Mouse (Mus musculus): Measurements from ENCODE around the gene Cd9. TPM values are rescaled to one million over a fixed set of nuclear protein-coding genes. Genes with fewer than 3 reads are reported as not detected.

Cd9 gene
- total RNA-seq, 1 experiment from 2014 or later = 606 TPM

DNA sequence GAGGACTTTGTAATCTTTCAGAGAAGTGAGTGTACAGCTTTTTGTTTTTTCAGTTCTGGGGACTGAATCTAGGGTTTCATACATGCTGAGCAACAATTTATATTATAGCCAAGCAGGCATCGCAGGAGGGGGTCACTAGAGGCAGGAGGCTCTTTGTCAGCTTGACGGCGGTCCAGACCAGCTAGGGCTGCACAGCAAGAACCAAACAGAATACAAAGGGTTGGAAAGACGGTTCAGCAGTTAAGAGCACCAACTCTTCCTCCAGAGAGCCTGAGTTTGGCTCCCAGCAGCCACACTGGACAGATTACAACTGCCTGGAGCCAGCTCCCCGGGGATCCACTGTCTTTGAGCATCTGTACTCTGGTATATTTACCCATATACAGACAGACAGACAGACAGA, 40.3 kb downstream of the Cd9 start:
- no peak for ATAC-seq (replicated peaks; ENCODE audit: insufficient number of reproducible peaks, low FRiP score, low TSS enrichment, poor library complexity, severe bottlenecking)

GRCm38 (mm10) chr6:125447660-125448059, 46.9 kb downstream of the Cd9 start:
- ATAC-seq (replicated peaks; ENCODE audit: insufficient number of reproducible peaks, low FRiP score, low TSS enrichment, poor library complexity, severe bottlenecking) = no peak

- ATAC-seq (replicated peaks; ENCODE audit: insufficient number of reproducible peaks, low FRiP score, low TSS enrichment, poor library complexity, severe bottlenecking) = peak; percentile 54; the same call in 1 of the 2 replicates
These were observed 47.4 kb downstream of the Cd9 start for GRCm38 (mm10) chr6:125447205-125447604.

- ATAC-seq (replicated peaks; ENCODE audit: insufficient number of reproducible peaks, low FRiP score, low TSS enrichment, poor library complexity, severe bottlenecking) = peak; percentile 87
These were observed 49.2 kb downstream of the Cd9 start for GRCm38 (mm10) chr6:125445381-125445780.

DNA sequence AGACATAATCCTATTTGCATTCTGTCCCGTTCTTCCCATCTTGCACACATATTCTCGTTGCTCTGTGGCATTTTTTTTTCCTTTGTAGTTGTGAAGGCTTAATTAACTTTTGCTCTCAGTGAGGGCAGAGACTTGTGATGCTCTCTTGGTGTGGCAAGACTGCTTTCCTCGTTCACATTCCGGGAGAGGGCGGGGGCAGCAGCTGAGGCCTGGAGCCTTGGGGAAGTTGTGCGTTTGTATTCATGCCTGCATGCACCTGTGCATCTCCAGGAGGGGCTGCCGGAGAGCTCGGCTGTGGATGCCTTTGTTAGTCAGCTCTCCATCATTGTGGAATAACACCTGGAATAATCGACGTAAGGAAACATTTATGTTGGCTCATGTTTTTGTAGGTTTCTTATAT, 52.0 kb downstream of the Cd9 start:
- no peak for ATAC-seq (replicated peaks; ENCODE audit: insufficient number of reproducible peaks, low FRiP score, low TSS enrichment, poor library complexity, severe bottlenecking)

DNA sequence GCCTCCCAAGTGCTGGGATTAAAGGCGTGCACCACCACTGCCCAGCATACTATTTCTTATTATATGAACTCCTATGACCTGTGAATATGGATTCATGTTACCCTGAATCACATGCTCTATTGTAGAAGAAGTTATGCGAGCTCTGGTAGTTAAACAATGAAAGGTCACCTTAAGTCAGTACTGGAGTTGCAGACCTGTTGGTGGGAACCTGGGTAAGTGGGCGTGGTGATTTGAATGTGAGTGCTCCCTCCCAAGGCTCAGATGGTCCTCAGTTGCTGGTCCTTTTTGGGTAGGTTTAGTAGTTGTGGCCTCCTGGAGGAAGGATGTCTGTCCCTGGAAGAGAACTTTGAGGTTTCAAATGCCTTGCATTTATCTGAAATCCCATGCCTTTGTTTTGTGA, 57.8 kb downstream of the Cd9 start:
- ATAC-seq (replicated peaks; ENCODE audit: insufficient number of reproducible peaks, low FRiP score, low TSS enrichment, poor library complexity, severe bottlenecking) = no peak

DNA sequence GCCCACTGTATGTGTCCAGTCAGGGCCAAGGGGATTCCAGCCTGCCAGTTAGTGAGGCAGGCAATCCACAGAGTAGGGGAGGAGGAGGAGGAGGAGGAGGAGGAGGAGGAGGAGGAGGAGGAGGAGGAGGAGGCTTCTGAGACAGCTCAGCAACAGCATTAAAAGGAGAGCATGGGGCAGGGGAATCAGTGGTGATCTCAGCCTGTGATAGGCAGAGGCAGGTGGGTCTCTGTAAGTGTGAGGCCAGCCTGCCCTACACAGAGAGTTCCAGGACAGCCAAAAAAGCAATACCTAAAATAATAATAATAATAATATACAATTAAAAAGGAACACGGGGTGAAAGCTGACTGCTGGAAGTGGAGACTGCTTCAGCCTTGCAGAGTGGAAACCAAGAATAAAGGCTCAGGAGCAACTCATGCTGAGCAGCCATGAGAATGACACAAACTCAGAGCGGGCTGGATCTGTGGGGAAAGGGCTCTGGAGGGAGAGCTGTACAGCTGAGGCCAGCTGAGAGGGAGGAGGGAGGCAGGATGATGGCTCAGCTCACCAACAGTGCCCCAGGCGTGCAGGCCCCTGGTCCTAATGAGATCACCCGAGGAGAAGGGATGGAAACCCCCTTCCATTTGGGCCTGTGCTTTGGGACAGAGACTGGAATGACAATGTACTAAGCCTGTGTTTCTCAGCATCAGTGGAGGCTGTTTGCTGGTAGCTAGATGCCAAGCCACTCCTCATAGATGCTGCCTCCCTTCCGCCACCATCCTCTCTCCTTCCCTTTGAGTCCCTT, 59.7 kb downstream of the Cd9 start:
- no peak for ATAC-seq (replicated peaks; ENCODE audit: insufficient number of reproducible peaks, low FRiP score, low TSS enrichment, poor library complexity, severe bottlenecking)

DNA sequence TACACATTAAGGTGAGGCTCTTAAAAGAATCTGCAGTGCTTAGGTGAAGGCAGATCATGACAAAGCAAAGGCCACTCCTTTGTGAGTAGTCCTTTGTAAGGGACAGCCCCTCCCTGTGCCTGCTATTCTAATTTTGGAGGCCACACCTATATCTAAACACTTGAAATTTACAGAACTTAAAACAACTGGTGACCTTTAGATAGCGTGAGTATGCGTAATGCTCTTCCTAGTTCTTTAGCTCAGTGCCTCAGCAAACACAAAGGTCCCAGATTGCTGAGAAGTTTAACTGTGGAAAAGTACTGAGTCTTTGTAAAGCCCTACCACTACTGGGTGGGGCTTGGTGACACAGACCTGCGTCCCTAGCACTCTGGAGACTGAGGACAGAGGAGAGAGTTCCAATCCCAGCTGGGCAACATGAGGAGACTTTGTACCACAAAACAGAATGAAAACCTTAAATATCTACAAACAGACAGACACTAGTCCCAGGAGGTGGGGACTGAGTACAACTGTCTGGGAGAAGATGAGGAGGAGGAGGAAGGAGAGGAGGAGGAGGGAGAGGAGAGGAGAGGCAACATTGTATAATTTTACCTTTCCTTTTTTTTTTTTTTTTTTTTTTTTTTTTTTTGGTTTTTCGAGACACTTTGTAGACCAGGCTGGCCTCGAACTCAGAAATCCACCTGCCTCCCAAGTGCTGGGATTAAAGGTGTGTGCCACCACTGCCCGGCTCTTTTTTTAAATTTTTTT, 60.7 kb downstream of the Cd9 start:
- peak; percentile 85 for ATAC-seq (replicated peaks; ENCODE audit: insufficient number of reproducible peaks, low FRiP score, low TSS enrichment, poor library complexity, severe bottlenecking)

GRCm38 (mm10) chr6:125433257-125433656, 61.3 kb downstream of the Cd9 start:
- 0 out of 2 replicates have a peak, but pooled peaks have one; percentile 11 for ATAC-seq (replicated peaks; ENCODE audit: insufficient number of reproducible peaks, low FRiP score, low TSS enrichment, poor library complexity, severe bottlenecking)

DNA sequence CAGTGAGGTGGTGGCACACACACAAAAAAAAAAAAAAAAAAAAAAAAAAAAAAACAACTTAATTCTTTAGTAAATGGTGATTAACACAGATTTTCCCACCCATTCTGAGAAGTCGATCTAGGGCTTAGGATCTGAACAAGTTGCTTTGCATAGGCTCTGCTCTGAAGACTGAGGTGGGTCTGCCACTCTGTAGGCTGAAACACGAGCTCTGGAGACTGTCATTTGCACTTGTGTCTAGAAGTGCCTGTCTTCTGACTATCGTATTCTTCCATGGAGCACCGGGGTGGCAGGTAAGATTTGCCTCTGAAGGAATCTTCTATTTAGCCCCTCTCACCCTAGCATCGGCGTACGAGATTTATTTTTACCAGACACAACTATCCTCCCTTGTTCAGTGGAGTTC, 62.1 kb downstream of the Cd9 start:
- ATAC-seq (replicated peaks; ENCODE audit: insufficient number of reproducible peaks, low FRiP score, low TSS enrichment, poor library complexity, severe bottlenecking) = no peak

GRCm38 (mm10) chr6:125430982-125431381, 63.6 kb downstream of the Cd9 start:
- no peak for ATAC-seq (replicated peaks; ENCODE audit: insufficient number of reproducible peaks, low FRiP score, low TSS enrichment, poor library complexity, severe bottlenecking)

GRCm38 (mm10) chr6:125430358-125430958, 64.1 kb downstream of the Cd9 start:
- no peak for ATAC-seq (replicated peaks; ENCODE audit: insufficient number of reproducible peaks, low FRiP score, low TSS enrichment, poor library complexity, severe bottlenecking)

DNA sequence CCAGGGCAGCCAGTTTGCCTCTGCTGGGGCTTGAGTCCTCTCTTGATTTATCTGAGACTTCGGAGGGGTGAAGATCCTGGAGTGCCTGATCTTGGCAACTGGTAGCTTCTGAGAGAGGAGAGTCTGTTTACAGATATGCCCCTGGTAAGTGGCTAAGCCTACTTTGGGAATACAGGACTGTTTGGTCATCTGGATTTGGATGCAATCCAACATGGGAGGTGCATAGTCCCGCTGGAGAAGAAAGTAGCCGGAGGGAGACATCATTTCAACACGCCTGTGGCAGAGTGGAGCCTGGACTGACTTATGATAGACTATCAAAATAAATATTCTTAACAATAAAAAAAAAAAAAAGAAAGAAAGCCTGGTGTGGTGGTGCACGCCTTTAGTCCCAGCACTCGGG, 64.8 kb downstream of the Cd9 start:
- no peak for ATAC-seq (replicated peaks; ENCODE audit: insufficient number of reproducible peaks, low FRiP score, low TSS enrichment, poor library complexity, severe bottlenecking)

DNA sequence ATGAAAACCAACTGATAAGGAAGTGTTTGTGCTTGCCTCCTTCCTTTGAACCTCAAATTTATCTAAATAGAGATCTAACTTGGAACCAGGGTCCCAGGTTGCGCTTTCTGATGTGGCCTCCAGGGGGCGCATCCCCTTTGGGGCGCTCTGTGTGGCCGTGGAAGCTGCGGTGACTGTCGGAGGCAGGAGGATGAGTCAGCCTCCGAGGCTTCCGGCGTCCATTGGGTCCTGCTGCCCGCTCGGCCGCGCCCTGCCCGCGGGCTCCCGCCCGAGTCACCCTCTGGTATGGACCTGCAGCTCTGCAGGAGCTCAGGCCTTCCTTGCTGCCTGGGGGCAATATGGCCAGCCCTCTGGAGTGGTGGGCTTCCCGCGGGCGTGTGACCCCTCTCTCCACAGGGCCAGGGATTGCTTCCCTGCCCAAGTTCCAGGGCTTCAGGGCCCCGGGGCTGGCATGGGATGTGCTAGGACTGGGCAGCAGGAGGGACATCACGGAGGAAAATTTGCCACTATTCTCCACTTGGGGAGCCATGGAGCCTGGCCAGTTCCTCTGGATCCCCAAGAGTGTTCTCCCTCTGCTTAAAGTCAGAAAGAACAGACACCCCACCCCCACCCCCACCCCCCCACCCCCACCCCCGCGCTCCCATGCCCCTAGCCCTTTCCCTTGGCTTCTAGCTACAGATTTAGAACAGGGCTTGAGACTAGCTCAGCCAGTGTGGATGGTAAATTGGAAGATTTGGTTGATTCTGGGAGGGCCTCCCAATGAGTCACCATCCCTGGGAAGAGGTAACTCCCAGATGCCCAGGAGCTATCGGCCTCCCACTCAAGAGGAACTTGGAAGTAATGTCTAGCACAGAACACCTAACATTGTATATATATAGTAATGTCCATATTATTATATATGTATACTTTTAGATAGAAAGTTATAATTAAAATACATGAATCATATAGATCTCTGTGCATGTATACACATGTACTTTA, 67.9 kb downstream of the Cd9 start:
- peak; percentile 56 for ATAC-seq (replicated peaks; ENCODE audit: insufficient number of reproducible peaks, low FRiP score, low TSS enrichment, poor library complexity, severe bottlenecking)

DNA sequence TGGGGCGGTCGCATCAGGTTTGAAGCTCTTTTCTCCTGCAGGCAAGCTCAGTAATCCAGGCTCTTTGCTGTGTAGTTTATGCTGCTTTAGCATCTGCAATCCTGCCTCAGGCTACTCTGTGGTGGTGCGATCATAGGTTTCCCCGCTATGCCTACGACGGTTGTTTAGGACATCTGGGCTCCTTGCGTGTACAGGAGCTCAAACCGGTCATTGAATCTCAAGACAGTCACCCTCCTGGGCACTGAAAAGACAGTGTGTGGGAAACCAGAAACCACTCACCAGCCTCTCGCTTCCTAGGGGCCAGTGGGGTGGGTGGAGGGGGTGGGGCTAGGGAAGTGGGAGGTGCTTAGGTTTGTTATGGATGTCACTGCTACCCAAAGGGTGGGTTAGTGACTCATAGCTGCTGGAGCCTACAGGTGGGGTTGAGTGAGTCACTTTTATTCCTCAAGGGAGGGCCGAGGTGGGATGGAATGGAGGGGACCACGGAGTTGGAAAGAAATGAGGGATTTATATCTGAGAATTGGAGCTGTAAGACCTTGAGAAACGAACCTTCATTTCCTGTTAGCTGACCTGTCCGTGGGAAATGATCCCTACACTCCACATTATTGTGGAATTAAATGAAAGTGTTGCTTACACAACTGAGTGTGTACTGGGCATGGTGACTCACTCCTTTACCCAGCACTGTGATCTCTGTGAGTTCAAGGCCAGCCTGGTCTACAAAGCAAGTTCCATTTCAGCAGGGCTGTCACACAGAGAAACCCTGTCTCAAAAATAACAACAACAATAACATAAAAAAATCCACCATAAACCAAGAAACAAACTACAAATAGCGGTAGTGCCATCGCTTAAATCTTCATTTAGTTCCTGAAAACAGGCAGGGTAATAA, 69.1 kb downstream of the Cd9 start:
- ATAC-seq (replicated peaks; ENCODE audit: insufficient number of reproducible peaks, low FRiP score, low TSS enrichment, poor library complexity, severe bottlenecking) = peak; percentile 33

DNA sequence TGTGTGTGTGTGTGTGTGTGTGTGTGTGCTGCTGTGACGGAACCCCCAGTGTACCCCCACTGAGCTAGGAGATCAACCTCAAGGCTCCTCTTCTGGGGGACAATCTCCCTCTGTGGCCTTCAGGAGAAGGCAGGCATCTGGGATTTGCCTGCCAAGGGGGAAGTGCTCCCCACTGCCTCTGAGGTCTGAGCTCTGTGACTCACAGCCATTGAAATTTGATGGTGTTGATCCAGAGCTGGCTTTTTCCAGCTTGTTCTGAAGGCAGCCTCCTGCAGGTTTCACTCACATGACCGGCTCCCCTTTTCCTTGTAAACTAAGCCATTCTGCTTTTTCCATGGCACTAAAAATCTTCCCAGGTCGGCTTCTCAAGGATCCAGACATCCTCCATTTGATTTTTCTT, 70.4 kb downstream of the Cd9 start:
- ATAC-seq (replicated peaks; ENCODE audit: insufficient number of reproducible peaks, low FRiP score, low TSS enrichment, poor library complexity, severe bottlenecking) = no peak

GRCm38 (mm10) chr6:125423507-125423906, 71.1 kb downstream of the Cd9 start:
- ATAC-seq (replicated peaks; ENCODE audit: insufficient number of reproducible peaks, low FRiP score, low TSS enrichment, poor library complexity, severe bottlenecking) = no peak

- no peak for ATAC-seq (replicated peaks; ENCODE audit: insufficient number of reproducible peaks, low FRiP score, low TSS enrichment, poor library complexity, severe bottlenecking)
These were observed 71.5 kb downstream of the Cd9 start for GRCm38 (mm10) chr6:125423099-125423498.
